Mouse (Mus musculus): ENCODE data around the gene Zfp266. TPM values are rescaled to one million over a fixed set of nuclear protein-coding genes. Genes with fewer than 3 reads are reported as not detected.

The Zfp266 gene
- total RNA-seq, 2 experiments from 2014 or later, result 60.4 to 65.1 TPM

DNA sequence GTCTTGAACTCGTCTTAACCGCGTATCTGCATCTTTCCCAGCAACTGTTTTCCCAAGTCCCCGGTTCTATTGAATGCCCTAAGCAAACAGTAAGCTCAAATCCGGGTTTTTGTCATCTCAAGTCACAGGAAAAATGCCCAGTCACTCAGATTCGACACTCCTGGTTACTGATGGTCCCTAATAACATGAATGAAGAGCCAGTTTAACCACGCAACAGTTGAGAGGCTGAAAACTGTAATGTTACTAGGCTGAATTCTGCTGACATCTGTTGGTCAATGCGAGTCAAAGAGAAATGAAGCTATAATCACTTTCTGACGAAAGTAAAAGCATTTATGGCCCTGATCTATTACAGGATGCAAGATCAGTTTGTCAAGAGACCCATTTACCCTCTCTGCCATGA lies 27.9 kb downstream of the Zfp266 start:
- DNase-seq (ENCODE audit: low spot score in 2 of 2), result no peak

DNA sequence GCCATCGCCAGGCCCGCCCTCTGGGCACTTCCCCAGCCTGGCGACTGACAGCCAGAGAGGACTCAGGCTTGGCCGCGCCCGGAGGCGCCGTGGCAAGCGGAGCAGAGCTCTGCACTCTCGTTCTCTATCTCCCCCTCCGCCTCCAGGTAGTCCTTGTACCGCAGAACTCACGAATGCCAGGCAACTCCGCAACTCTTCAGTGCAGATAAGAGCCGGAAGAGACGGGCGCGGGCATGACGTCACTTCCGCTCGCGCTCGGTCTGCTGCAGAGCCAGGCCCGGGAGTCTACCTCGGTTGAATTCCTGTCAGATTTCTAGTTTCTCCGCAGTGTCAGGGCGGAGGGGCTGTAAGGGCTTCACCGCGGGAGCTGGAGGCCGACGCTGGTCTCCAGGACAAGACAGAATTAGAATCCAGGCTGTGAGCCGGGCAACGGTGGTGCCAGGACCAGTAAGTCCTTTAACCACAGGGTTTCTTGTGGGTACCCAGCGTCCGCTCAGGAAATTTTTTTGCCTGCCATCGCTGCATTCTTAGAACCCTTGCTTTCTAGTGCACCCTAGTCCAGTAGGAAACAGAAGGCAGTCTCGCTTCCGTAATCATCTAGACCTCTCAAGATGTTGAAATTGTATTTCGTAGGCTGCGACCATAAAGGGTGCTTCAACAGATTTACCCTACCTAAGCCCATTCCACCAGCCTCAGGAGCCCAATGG lies 28.5 kb downstream of the Zfp266 start, which contains the start of gene Zfp426:
TSS of gene Zfp426 (minus strand) at position 220 of the 707 bp plus-strand sequence.
- peak; percentile 58 to 65 for DNase-seq (ENCODE audit: low spot score in 2 of 2)

DNA sequence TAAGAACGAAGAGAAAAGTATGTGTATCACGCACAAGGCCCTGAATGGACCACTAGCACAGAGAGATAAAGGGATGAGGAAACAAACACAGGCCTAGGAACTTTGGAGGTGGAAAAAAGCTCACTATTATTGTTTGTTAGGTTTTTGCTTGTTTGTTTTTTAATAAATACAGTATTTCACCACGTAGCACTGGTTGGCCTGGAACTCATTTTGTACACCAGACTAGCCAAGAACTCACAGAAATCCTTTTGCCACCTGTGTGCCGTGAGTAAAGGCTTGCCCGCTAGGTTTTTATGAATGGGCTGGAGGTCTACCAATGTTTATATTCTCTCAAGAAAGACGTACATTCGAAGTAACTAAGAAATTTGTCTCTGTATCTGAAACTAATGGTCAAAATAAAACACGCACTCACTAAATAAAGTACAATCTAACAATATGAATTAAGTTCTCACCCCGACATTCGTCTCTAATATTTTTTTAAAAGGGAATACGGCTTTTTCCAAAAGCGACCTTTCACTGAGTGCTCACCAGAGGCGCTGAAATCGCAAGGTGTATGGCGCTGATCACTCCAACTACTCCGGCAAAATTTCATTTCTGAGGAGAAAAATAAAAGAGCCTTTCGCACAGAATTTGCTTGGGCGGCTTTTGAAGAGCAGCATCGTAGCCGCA lies 29.2 kb downstream of the Zfp266 start:
- no peak for DNase-seq (ENCODE audit: low spot score in 2 of 2)

DNA sequence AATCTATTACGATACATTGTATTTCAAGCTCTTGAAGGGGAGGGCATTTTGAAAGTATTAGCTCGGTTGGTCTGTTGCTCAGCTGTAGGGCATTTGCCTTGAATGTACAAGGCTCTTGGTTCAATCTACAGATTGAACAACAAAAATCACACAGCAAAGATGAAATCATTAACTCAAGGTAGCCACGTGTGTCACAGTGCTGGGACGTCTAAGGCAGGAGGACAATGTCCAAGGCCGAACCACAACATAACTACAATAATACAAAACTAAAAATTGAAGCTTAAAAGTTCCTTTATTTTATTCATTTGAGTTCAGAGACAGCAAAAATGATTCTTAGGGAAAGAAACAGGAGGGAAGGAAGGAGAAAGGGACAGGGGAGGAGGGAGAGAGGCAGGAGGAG lies 31.7 kb downstream of the Zfp266 start:
- DNase-seq (ENCODE audit: low spot score in 2 of 2), result no peak

DNA sequence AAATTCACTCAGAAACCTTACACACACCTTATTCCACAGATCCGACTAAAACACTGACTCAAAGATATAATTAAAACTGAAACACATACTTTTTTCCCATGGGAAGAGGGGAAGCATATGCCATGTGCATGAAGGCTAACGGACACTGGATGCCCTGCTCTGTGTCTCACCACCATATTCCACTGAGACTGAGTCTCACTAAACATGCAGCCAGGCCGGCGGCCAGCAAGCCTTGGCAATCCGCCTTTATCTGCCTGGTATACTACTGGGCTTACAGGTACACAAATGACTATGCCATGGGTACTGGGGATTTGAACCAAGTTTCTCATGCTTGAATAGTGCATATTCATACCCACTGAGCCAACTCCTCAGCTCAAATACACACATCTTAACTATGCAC lies 41.8 kb downstream of the Zfp266 start:
- DNase-seq (ENCODE audit: low spot score in 2 of 2), result no peak

DNA sequence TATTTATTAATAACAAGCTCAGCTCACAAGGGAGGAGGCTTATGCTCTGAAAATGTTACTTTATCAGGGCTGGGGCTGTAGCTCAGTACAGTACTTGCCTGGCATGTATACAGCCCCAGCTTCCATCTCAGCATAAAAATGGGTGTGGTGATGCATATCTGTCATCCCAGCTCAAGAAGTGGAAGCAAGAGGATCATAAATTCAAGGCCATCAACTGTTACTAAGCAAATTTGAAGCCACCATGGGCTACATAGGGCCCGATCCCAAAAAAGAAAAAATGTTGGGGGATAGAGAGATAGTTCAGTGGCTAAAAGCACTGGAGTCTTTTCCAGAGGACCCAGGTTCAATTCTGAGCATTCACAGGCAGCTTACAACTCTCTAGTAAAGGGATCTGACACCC lies 44.6 kb downstream of the Zfp266 start:
- DNase-seq (ENCODE audit: low spot score in 2 of 2), result no peak

DNA sequence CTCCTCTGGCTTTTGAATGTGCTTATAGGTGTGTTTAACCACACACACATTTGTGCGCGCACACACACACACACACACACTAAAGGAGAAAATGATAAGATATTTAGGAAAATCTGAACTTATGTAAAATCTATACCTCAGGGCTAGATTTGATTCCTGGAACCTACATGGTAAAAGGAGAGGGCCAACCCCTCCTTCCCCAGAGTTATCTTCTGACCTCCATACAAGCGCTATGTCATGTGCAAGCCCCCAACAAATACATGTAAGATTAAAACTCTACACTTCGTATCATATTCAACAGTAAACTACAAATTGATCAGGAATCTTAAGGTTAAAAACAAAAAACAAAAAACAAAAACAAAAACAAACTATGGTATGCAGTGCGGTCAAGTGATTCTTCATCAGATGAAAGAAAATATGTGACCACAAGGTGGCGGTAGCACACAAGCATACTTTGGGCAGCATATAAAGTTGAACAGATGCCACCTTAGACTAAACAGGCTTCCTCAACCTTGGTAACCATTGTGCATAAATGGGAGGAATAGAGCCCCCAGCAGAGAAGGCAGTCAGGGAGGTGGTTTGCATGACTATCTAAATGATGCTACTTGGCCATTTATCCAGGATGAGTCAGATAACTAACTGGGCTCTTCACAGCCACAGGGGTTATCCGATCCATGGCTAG lies 54.3 kb downstream of the Zfp266 start:
- peak in 1 of 2 experiments; percentile 23 for DNase-seq (ENCODE audit: low spot score in 2 of 2)

DNA sequence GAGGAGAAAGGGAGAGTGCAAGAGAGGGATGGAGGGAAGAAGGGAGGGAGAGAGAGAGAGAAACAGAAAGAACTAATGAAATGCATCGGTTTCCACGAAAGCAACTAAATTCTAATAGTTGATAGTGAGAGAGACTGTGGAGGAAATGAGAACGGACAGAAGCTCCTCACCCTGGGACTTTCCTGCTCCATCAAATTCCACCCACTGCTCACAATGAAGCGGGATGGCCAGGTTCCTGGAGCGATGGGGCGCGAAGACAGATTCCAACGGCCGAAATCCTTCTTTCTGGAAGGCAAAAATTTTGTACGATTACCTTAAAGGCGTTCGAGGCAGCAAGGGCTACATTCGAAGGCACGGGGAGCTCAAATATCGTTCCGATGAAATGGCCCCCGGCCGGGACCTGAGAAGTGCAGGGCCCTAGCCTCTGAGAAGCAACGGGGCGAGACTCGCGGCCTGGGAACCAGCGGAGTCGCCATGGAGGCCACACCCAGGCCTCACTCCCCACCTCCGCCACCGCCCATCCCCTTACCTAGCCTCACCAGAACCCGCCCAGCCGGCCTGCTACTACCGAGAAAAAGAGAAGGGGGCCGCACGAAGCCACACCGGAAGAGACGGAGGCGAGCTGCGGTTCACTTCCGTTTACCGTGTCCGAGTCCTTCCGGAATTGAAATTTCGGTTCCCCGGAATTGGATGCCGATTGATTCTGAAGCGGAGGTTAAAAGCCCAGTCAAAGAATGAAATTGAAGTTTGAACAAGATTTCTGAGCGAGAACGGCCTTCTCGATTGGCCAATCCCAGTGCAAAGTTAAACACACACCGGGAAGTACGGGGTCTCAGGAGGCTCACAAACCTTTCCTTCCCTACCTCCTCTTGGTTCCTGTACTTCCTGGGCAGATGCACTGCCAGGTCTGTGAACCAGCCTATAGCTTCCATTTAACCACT lies 61.6 kb downstream of the Zfp266 start, which contains the start of gene Zfp26:
TSS of gene Zfp26 (minus strand) at position 786 of the 941 bp plus-strand sequence.
- peak; percentile 30 to 62 for DNase-seq (ENCODE audit: low spot score in 2 of 2)

DNA sequence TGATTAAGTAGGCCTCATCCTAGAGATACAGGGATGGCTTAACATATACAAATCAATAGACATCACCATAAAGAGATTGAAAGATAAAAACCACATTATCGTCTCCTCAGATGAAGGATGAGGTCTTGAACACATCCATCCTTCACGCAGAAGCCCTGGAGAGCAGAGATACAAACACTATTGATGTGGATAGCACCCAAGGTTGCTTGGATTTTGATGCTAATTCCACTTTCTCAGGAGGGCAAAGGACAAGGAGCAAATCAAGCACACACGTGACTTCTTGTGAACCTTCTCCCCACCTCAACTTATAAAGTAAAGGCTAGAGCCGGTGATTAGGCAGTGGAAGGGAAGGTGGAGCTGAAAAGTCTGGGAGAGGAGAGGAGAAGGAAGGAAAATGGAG lies 67.6 kb downstream of the Zfp266 start:
- DNase-seq (ENCODE audit: low spot score in 2 of 2), result no peak

DNA sequence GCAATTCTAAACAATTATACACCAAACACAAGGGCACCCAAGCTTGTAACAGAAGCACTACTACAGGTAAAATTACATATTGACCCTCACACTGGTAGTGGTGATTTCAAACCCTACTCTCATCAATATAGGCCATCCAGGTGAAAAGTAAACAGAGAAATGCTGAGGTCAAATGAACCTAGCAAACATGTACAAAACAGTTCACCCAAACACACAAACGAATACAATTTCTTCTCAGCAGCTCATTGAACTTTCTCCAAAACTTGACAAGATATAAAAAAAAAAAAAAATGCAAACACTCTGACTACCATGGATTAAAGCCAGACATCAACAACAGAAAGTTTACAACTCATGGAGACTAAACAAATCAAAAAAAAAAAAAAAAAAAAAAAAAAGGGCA lies 69.7 kb downstream of the Zfp266 start:
- no peak for DNase-seq (ENCODE audit: low spot score in 2 of 2)

Other genes starting within 250 kb of the Zfp266 start
- gene Olfr39, start 239.1 kb downstream of the Zfp266 start, total RNA-seq (2021), result not detected
- not detected for gene Olfr873, start 222.9 kb downstream of the Zfp266 start, total RNA-seq (2021)
- under 1 TPM in 1 of 2 experiments, not detected in 1; 0.25 TPM for gene Olfr18, start 185.3 kb downstream of the Zfp266 start, total RNA-seq (2021)
- 10 to 100 TPM; 14.6 to 15.1 TPM for gene Zfp560, start 136.2 kb downstream of the Zfp266 start, total RNA-seq (2021)
- 10 to 100 TPM; 39.4 to 41.6 TPM for gene Zfp26, start 61.3 kb downstream of the Zfp266 start, total RNA-seq (2021)
- gene Zfp426, start 28.7 kb downstream of the Zfp266 start, total RNA-seq (2021), result 10 to 100 TPM; 28.6 TPM
- gene Zfp846, start 59.9 kb upstream of the Zfp266 start, total RNA-seq (2021), result 10 to 100 TPM; 12.0 to 13.6 TPM
- gene Ubl5, start 121.5 kb upstream of the Zfp266 start, total RNA-seq (2021), result 100 to 1,000 TPM; 271 to 275 TPM
- gene Fbxl12, start 123.3 kb upstream of the Zfp266 start, total RNA-seq (2021), result 10 to 100 TPM; 31.6 to 32.7 TPM
- gene Pin1, start 130.7 kb upstream of the Zfp266 start, total RNA-seq (2021), result 10 to 100 TPM; 23.4 to 23.6 TPM
- gene Olfm2, start 224.9 kb upstream of the Zfp266 start, total RNA-seq (2021), result 1 to 10 TPM; 6.5 to 8.5 TPM

Data from adrenal gland, postnatal 4 days (tissue).